Mouse (Mus musculus) G1E (cell line): ENCODE measurements around the gene Olfr66. TPM values are rescaled to one million over a fixed set of nuclear protein-coding genes. Genes with fewer than 3 reads are reported as not detected.

ENCODE experiments used
- ATAC-seq: 2 replicates; pipeline ENCODE4 v1.8.0; 2016; ENCODE audit warnings: mild to moderate bottlenecking; ENCODE audit not compliant: insufficient number of reproducible peaks, poor library complexity, low FRiP score, severe bottlenecking; ENCODE audit errors: extremely low read depth
- DNase-seq: peaks from one replicate; pipeline ENCODE4 v3.0.0; 2012; ENCODE audit warnings: low spot score
- H3K27me3 ChIP-seq: 2 replicates; pipeline ENCODE4 v1.6.1; 2012; ENCODE audit warnings: mild to moderate bottlenecking, low read length, inconsistent platforms; ENCODE audit not compliant: insufficient read depth
- H3K36me3 ChIP-seq: replicated peaks from 2 replicates; pipeline ENCODE3; 2012; ENCODE audit warnings: mild to moderate bottlenecking, inconsistent platforms
- H3K4me1 ChIP-seq: 2 replicates; pipeline ENCODE4 v1.6.1; 2012; ENCODE audit warnings: low read depth, low read length, inconsistent platforms, mixed read lengths; ENCODE audit not compliant: insufficient read depth
- H3K4me3 ChIP-seq: 2 replicates; pipeline ENCODE4 v1.5.1; 2012; ENCODE audit warnings: low read depth, mild to moderate bottlenecking, inconsistent platforms, low read length, moderate library complexity, mixed read lengths
- H3K9me3 ChIP-seq: replicated peaks from 2 replicates; pipeline ENCODE4 v1.6.1; 2012; ENCODE audit warnings: inconsistent platforms
- CTCF ChIP-seq: IDR thresholded peaks from 2 replicates; pipeline ENCODE4 v1.5.1; 2012; ENCODE audit warnings: low read depth, low read length, inconsistent platforms, mixed read lengths
- GATA1 ChIP-seq: IDR thresholded peaks from 2 replicates; pipeline ENCODE4 v1.6.1; 2012; ENCODE audit warnings: borderline replicate concordance, low read length, inconsistent platforms, mixed read lengths
- GATA2 ChIP-seq: IDR thresholded peaks from 2 replicates; pipeline ENCODE4 v1.6.1; 2012; ENCODE audit warnings: low read depth, low read length, inconsistent platforms, borderline replicate concordance
- POLR2AphosphoS5 ChIP-seq: IDR thresholded peaks from 2 replicates; pipeline ENCODE4 v1.6.1; 2012; ENCODE audit warnings: low read depth, low read length, inconsistent platforms; ENCODE audit not compliant: insufficient replicate concordance
- TAL1 ChIP-seq: conservative IDR thresholded peaks from 2 replicates; pipeline ENCODE4 v1.6.1; 2012; ENCODE audit warnings: low read depth, low read length, inconsistent platforms, mixed read lengths
- polyA plus RNA-seq: library from polyadenylated mRNA; stranded (reverse); fragments of >175 nt; gene quantifications from 2 replicates; pipeline ENCODE4 v1.2.3, GENCODE M21; 2012
- total RNA-seq, 2 experiments: library from RNA; stranded (forward) in 1 of 2; stranded (reverse) in 1 of 2; fragments of 200-1000 nt in 1 of 2; fragments of >200 nt in 1 of 2; fragmentation: Nextera tagmentation in 1 of 2; gene quantifications; 2 replicates each; pipeline ENCODE4 v1.2.3; 2014 to 2017

The Olfr66 gene
- total RNA-seq (2014; fragmentation: Nextera tagmentation) = not detected in 2 replicates
- 0.12 TPM in 1 of 2 replicates, not detected in the other for total RNA-seq (2017)
- polyA plus RNA-seq = not detected in 2 replicates

- Histone ChIP-seq H3K27me3 (no peaks in the 10 kb centered on the region; the same call in 1 of the 2 replicates), H3K4me3 (no peak within 1 kb of the TSS), H3K9me3 (no peaks in the 10 kb centered on the region), H3K4me1 (no peaks in the 10 kb centered on the region), H3K36me3 (no peaks in the 10 kb centered on the region)
- ATAC-seq (no peak), DNase-seq (no peak)
- TF ChIP-seq GATA1 = no peak
These were observed at the start of gene Olfr66 for GRCm38 (mm10) chr7:103886152-103886551. TSS of gene Olfr66 (minus strand) at chr7:103886252.

GRCm38 (mm10) chr7:103934264-103934663 lies 48.2 kb upstream of the Olfr66 start, which contains the start of gene Olfr632:
TSS of gene Olfr632 (plus strand) at chr7:103934347.
- DNase-seq (no peak), ATAC-seq (no peak)
- TF ChIP-seq CTCF = no peak
- no peak for TF ChIP-seq TAL1
- TF ChIP-seq GATA1 = no peak
- H3K36me3 ChIP-seq = no peaks in the 10 kb centered on the region
- H3K9me3 ChIP-seq = no peaks in the 10 kb centered on the region
- peaks cover 22% of the 10 kb centered on the region for H3K27me3 ChIP-seq
- H3K4me1 ChIP-seq = no peaks in the 10 kb centered on the region; the same call in 1 of the 2 replicates
- H3K4me3 ChIP-seq = no peak within 1 kb of the TSS

- no peak for ATAC-seq
- H3K4me3 ChIP-seq = no peak within 1 kb of the TSS
- no peaks in the 10 kb centered on the region; the same call in 1 of the 2 replicates for H3K4me1 ChIP-seq
- peaks cover 11% of the 10 kb centered on the region for H3K27me3 ChIP-seq
- H3K9me3 ChIP-seq = no peaks in the 10 kb centered on the region
- DNase-seq = no peak
- TF ChIP-seq CTCF (no peak), GATA2 (no peak), GATA1 (no peak), POLR2AphosphoS5 (no peak), TAL1 (no peak)
- H3K36me3 ChIP-seq = no peaks in the 10 kb centered on the region
These were observed 42.5 kb upstream of the Olfr66 start, which contains the start of gene Olfr631 for GRCm38 (mm10) chr7:103928525-103928924. TSS of gene Olfr631 (plus strand) at chr7:103928825.

- H3K36me3 ChIP-seq = no peaks in the 10 kb centered on the region
- ATAC-seq (no peak), DNase-seq (no peak)
- no peak overlapping the region for H3K4me3 ChIP-seq
- peaks cover 17% of the 10 kb centered on the region for H3K4me1 ChIP-seq
- no peaks in the 10 kb centered on the region for H3K9me3 ChIP-seq
- no peaks in the 10 kb centered on the region; the same call in 1 of the 2 replicates for H3K27me3 ChIP-seq
- no peak for TF ChIP-seq TAL1
- no peak for TF ChIP-seq GATA2
- TF ChIP-seq POLR2AphosphoS5 = no peak
- TF ChIP-seq GATA1 = no peak
- TF ChIP-seq CTCF = no peak
These were observed 29.3 kb upstream of the Olfr66 start for GRCm38 (mm10) chr7:103915338-103915737.

GRCm38 (mm10) chr7:103912969-103913511 lies 27.0 kb upstream of the Olfr66 start:
- peaks cover 35% of the 10 kb centered on the region for H3K4me1 ChIP-seq

GRCm38 (mm10) chr7:103910047-103910446 lies 24.0 kb upstream of the Olfr66 start:
- no peak overlapping the region for H3K4me3 ChIP-seq
- H3K9me3 ChIP-seq = no peaks in the 10 kb centered on the region
- no peaks in the 10 kb centered on the region for H3K36me3 ChIP-seq
- peaks cover 39% of the 10 kb centered on the region for H3K4me1 ChIP-seq
- no peak for TF ChIP-seq CTCF
- TF ChIP-seq TAL1 = peak; percentile 99
- DNase-seq = peak; percentile 27
- no peaks in the 10 kb centered on the region for H3K27me3 ChIP-seq
- ATAC-seq = peak; percentile 94

More at GRCm38 (mm10) chr7:103912969-103913511, 27.0 kb upstream of the Olfr66 start:
- H3K9me3 ChIP-seq = no peaks in the 10 kb centered on the region
- H3K27me3 ChIP-seq = no peaks in the 10 kb centered on the region; the same call in 1 of the 2 replicates
- TF ChIP-seq GATA2 (no peak), TAL1 (no peak), POLR2AphosphoS5 (no peak), CTCF (no peak), GATA1 (no peak)
- no peak overlapping the region for H3K4me3 ChIP-seq
- ATAC-seq = peak; percentile 23; the same call in 1 of the 2 replicates
- no peaks in the 10 kb centered on the region for H3K36me3 ChIP-seq
- DNase-seq = peak; percentile 19

GRCm38 (mm10) chr7:103903187-103903586 lies 17.1 kb upstream of the Olfr66 start, which contains the start of gene Olfr65:
TSS of gene Olfr65 (plus strand) at chr7:103903487.
- peaks cover 6% of the 10 kb centered on the region; the same call in 1 of the 2 replicates for H3K4me1 ChIP-seq
- H3K9me3 ChIP-seq = no peaks in the 10 kb centered on the region
- DNase-seq = no peak
- H3K4me3 ChIP-seq = no peak within 1 kb of the TSS
- no peak for ATAC-seq
- no peak for TF ChIP-seq TAL1
- TF ChIP-seq POLR2AphosphoS5 = no peak
- TF ChIP-seq GATA2 = no peak
- no peak for TF ChIP-seq GATA1
- TF ChIP-seq CTCF = no peak
- no peaks in the 10 kb centered on the region for H3K36me3 ChIP-seq
- peaks cover 2% of the 10 kb centered on the region; the same call in 1 of the 2 replicates for H3K27me3 ChIP-seq
